In genomic region chr14:18508359-18508647, GRCm38 (mm10) we compare ENCODE assay signal across 19 mouse cellular contexts.
DNase-seq lines count a peak whose midpoint lies in the region; ATAC-seq and TF ChIP-seq lines count a peak whose summit lies in the region.
"Had no signal": no experiment of that assay in that cellular context is flagged by ENCODE, and none has a peak within 500 bp of the region (broad histone marks: within the 10 kb centered on the region; RNA-seq: fewer than 3 reads in every experiment).

No protein-coding gene starts in this region.

- 31% methylated on average over 1 of the region's 1 CpGs for WGBS in forebrain, postnatal 0 days
- WGBS in forebrain, embryonic 15.5 days = 38% methylated on average over 1 of the region's 1 CpGs
- WGBS in neural tube, embryonic 15.5 days = 45% methylated on average over 1 of the region's 1 CpGs
- WGBS in stomach, embryonic 15.5 days = 63% methylated on average over 1 of the region's 1 CpGs

- no peak for TF ChIP-seq CTCF in forebrain, postnatal 0 days (IDR thresholded peaks at IDR 0.05; ENCODE audit: low read depth)

- H3K27me3 ChIP-seq in forebrain, postnatal 0 days (ENCODE audit: insufficient read depth, low read length) = no peaks in the 10 kb centered on the region
- H3K27me3 ChIP-seq in forebrain, embryonic 15.5 days = no peaks in the 10 kb centered on the region
- H3K27me3 ChIP-seq in neural tube, embryonic 15.5 days (replicated peaks) = no peaks in the 10 kb centered on the region
- H3K27me3 ChIP-seq in stomach, embryonic 15.5 days (replicated peaks) = no peaks in the 10 kb centered on the region
- H3K27me3 ChIP-seq: intestine, embryonic 15.5 days had no signal

- no peaks in the 10 kb centered on the region for H3K36me3 ChIP-seq in forebrain, postnatal 0 days (ENCODE audit: insufficient read depth)
- no peaks in the 10 kb centered on the region for H3K36me3 ChIP-seq in forebrain, embryonic 15.5 days
- no peaks in the 10 kb centered on the region for H3K36me3 ChIP-seq in neural tube, embryonic 15.5 days
- H3K36me3 ChIP-seq in stomach, embryonic 15.5 days = no peaks in the 10 kb centered on the region
- H3K36me3 ChIP-seq: embryonic facial prominence, embryonic 10.5 days; heart, embryonic 10.5 days; hindbrain, embryonic 10.5 days; intestine, embryonic 15.5 days had no signal

- H3K4me3 ChIP-seq in forebrain, postnatal 0 days (ENCODE audit: low read depth, low read length) = no peak overlapping the region
- no peak overlapping the region for H3K4me3 ChIP-seq in forebrain, embryonic 15.5 days
- H3K4me3 ChIP-seq in neural tube, embryonic 15.5 days (replicated peaks) = no peak overlapping the region
- no peak overlapping the region for H3K4me3 ChIP-seq in stomach, embryonic 15.5 days (replicated peaks)
- H3K4me3 ChIP-seq: embryonic facial prominence, embryonic 10.5 days; heart, embryonic 10.5 days; hindbrain, embryonic 10.5 days; intestine, embryonic 15.5 days had no signal

- peak; percentile 31 for DNase-seq in forebrain, postnatal 0 days
- DNase-seq in neural tube, embryonic 10.5 days (ENCODE audit: extremely low spot score, low spot score) = peak; percentile 4
- no peak for DNase-seq in frontal cortex, postnatal 25 days (ENCODE audit: low spot score in 2 of 2)
- DNase-seq in lung, adult 18-20 months = no peak
- DNase-seq: adrenal gland, adult 2 months; adrenal gland, postnatal 25 days; cerebellum, adult 2 months; cerebellum, postnatal 10 days; gastrocnemius, postnatal 36 days; heart, adult 18-20 months; heart, postnatal 14 days had no signal

- H3K9me3 ChIP-seq in forebrain, postnatal 0 days (ENCODE audit: low read length) = no peaks in the 10 kb centered on the region
- no peaks in the 10 kb centered on the region for H3K9me3 ChIP-seq in forebrain, embryonic 15.5 days
- no peaks in the 10 kb centered on the region for H3K9me3 ChIP-seq in neural tube, embryonic 15.5 days (replicated peaks)
- H3K9me3 ChIP-seq in stomach, embryonic 15.5 days = no peaks in the 10 kb centered on the region
- H3K9me3 ChIP-seq: embryonic facial prominence, embryonic 10.5 days; heart, embryonic 10.5 days; hindbrain, embryonic 10.5 days; intestine, embryonic 15.5 days had no signal

- no peak overlapping the region for H3K9ac ChIP-seq in forebrain, postnatal 0 days
- H3K9ac ChIP-seq in forebrain, embryonic 15.5 days (replicated peaks) = no peak overlapping the region
- no peak overlapping the region for H3K9ac ChIP-seq in neural tube, embryonic 15.5 days (replicated peaks)
- no peak overlapping the region for H3K9ac ChIP-seq in stomach, embryonic 15.5 days
- H3K9ac ChIP-seq: hindbrain, embryonic 14.5 days; intestine, embryonic 15.5 days had no signal

- ATAC-seq in forebrain, postnatal 0 days = peak; percentile 19; the same call in 1 of the 2 replicates
- ATAC-seq in forebrain, embryonic 15.5 days (replicated peaks) = no peak
- ATAC-seq in neural tube, embryonic 15.5 days (ENCODE audit: low FRiP score) = no peak
- ATAC-seq in stomach, embryonic 15.5 days (ENCODE audit: insufficient read depth, low FRiP score, low read depth) = no peak
- ATAC-seq: intestine, embryonic 15.5 days had no signal

- H3K4me2 ChIP-seq in forebrain, postnatal 0 days (ENCODE audit: low read depth) = no peak overlapping the region
- H3K4me2 ChIP-seq in forebrain, embryonic 15.5 days (replicated peaks) = no peak overlapping the region
- no peak overlapping the region for H3K4me2 ChIP-seq in neural tube, embryonic 15.5 days
- no peak overlapping the region for H3K4me2 ChIP-seq in stomach, embryonic 15.5 days
- H3K4me2 ChIP-seq: hindbrain, embryonic 14.5 days; intestine, embryonic 15.5 days had no signal

- H3K4me1 ChIP-seq in forebrain, postnatal 0 days (ENCODE audit: insufficient read depth) = no peaks in the 10 kb centered on the region
- H3K4me1 ChIP-seq in forebrain, embryonic 15.5 days = no peaks in the 10 kb centered on the region
- H3K4me1 ChIP-seq in neural tube, embryonic 15.5 days = no peaks in the 10 kb centered on the region
- H3K4me1 ChIP-seq in stomach, embryonic 15.5 days = no peaks in the 10 kb centered on the region
- H3K4me1 ChIP-seq: embryonic facial prominence, embryonic 10.5 days; heart, embryonic 10.5 days; hindbrain, embryonic 10.5 days; intestine, embryonic 15.5 days had no signal

- H3K27ac ChIP-seq in forebrain, postnatal 0 days (ENCODE audit: low read depth, low read length) = no peak overlapping the region
- H3K27ac ChIP-seq in forebrain, embryonic 15.5 days (replicated peaks) = no peak overlapping the region
- H3K27ac ChIP-seq in neural tube, embryonic 15.5 days (replicated peaks) = no peak overlapping the region
- peak overlapping the region; percentile 23; the same call in 1 of the 2 replicates for H3K27ac ChIP-seq in stomach, embryonic 15.5 days
- H3K27ac ChIP-seq: embryonic facial prominence, embryonic 10.5 days; heart, embryonic 10.5 days; hindbrain, embryonic 10.5 days; hindbrain, embryonic 14.5 days; intestine, embryonic 15.5 days had no signal

Comparison
In these comparisons a context has a peak if more than half of its experiments do, and no peak if none do; other contexts are left out.
1. DNase-seq: peak in forebrain, postnatal 0 days (single experiment) and neural tube, embryonic 10.5 days (single experiment); none in frontal cortex, postnatal 25 days (0 of 2) and lung, adult 18-20 months (0 of 2).